Mouse (Mus musculus) skeletal muscle tissue, postnatal 0 days (tissue): Measurements from ENCODE around the gene Osr1. TPM values are rescaled to one million over a fixed set of nuclear protein-coding genes. Genes with fewer than 3 reads are reported as not detected.

Source experiments
- polyA plus RNA-seq: library from polyadenylated mRNA; unstranded; fragments of >200 nt; fragmentation: Nextera tagmentation; extraction: Ambion mirVana; gene quantifications from 2 replicates; pipeline ENCODE4 v1.2.1, GENCODE M21; 2015

Gene Osr1
- 16.8 and 20.3 TPM in 2 replicates for polyA plus RNA-seq

DNA sequence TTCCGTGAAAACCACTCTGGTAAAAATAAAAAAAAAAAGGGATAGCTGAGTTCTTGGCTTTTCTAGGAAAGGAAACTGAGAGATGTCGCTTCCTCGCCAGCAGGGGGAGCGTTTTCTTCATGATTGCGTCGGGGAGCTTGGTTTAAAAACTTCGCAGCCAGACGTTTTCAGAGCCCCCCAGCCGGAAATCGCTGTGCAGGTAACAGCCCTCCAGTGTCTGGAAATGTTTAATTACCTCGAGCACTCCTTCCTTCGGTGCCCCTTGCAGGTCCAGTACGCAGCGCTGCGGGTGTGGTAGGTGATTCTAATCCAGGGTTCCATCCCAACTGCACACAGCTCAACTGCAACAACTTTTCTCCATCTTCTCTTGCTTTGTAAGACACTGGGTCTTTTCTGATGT, at the start of gene Osr1:
Gene Osr1, plus strand, starts transcription at position 146 of the 400 bp plus-strand sequence.

